Mouse (Mus musculus) liver, embryonic 11.5 days (tissue): ENCODE results near the gene Nup98. TPM values are rescaled to one million over a fixed set of nuclear protein-coding genes. Genes with fewer than 3 reads are reported as not detected.
A peak's percentile ranks its signal among the peaks of the same experiment; 100 is the strongest.

Experiments
- ATAC-seq: fragments of 200-750 bp; cut with Nextera tagmentation; replicated peaks from 2 replicates; pipeline ENCODE4 v1.8.0; 2017; ENCODE audit warnings: moderate number of reproducible peaks, mild to moderate bottlenecking, moderate TSS enrichment, moderate library complexity; ENCODE audit not compliant: low FRiP score
- DNase-seq: peaks from one replicate; pipeline ENCODE4 v3.0.0-alpha.2; 2017; ENCODE audit warnings: low spot score
- H3K27ac ChIP-seq: fragments of 300-500 bp; sonication (generic); 2 replicates; pipeline ENCODE4 v1.5.1; 2014; ENCODE audit warnings: mild to moderate bottlenecking, low read depth, low read length, control low read depth
- H3K27me3 ChIP-seq: fragments of 300-500 bp; sonication (generic); replicated peaks from 2 replicates; pipeline ENCODE4 v1.6.1; 2014; ENCODE audit warnings: low read length, mixed read lengths; ENCODE audit not compliant: control insufficient read depth, insufficient read depth
- H3K36me3 ChIP-seq: fragments of 300-500 bp; sonication (generic); 2 replicates; pipeline ENCODE4 v1.6.1; 2014; ENCODE audit warnings: mild to moderate bottlenecking, low read length, moderate library complexity, mixed read lengths; ENCODE audit not compliant: control insufficient read depth, insufficient read depth
- H3K4me1 ChIP-seq: fragments of 300-500 bp; sonication (generic); replicated peaks from 2 replicates; pipeline ENCODE4 v1.6.1; 2014; ENCODE audit warnings: low read length, mixed read lengths; ENCODE audit not compliant: control insufficient read depth, insufficient read depth
- H3K4me2 ChIP-seq: fragments of 300-500 bp; sonication (generic); 2 replicates; pipeline ENCODE4 v1.6.1; 2014; ENCODE audit warnings: mild to moderate bottlenecking, control low read depth, moderate library complexity
- H3K4me3 ChIP-seq: fragments of 300-500 bp; sonication (generic); 2 replicates; pipeline ENCODE4 v1.5.1; 2014; ENCODE audit warnings: low read depth, low read length, control low read depth
- H3K9ac ChIP-seq: fragments of 300-500 bp; sonication (generic); 2 replicates; pipeline ENCODE4 v1.6.1; 2014; ENCODE audit warnings: low read depth, low read length, control low read depth
- H3K9me3 ChIP-seq: fragments of 300-500 bp; sonication (generic); 2 replicates; pipeline ENCODE4 v1.6.1; 2016; ENCODE audit warnings: low read length, inconsistent platforms, mixed read lengths; ENCODE audit not compliant: control insufficient read depth
- WGBS: fragments of 180-500 bp; shearing (Covaris S2); extraction: QIAGEN DNeasy Blood & Tissue Kit; methylation state at CpG from one replicate; pipeline ENCODE4 v1.1.7; 2014; 5-methylcytosine and 5-hydroxymethylcytosine counted together
- polyA plus RNA-seq: library from polyadenylated mRNA; unstranded; fragments of >200 nt; fragmentation: Nextera tagmentation; extraction: Ambion mirVana; gene quantifications from 2 replicates; pipeline ENCODE4 v1.2.1, GENCODE M21; 2014

The Nup98 gene
- polyA plus RNA-seq, 1 experiment from 2014 or later, result 42.0 TPM

- Histone ChIP-seq H3K27ac (no peak within 1 kb of the TSS), H3K4me3 (no peak within 1 kb of the TSS), H3K4me2 (no peak within 1 kb of the TSS), H3K9me3 (no peaks in the 10 kb centered on the region), H3K9ac (no peak within 1 kb of the TSS), H3K36me3 (peaks cover 33% of the 10 kb centered on the region), H3K27me3 (no peaks in the 10 kb centered on the region), H3K4me1 (no peaks in the 10 kb centered on the region)
- no peak for DNase-seq
- WGBS, result 83% methylated on average over 5 of the region's 5 CpGs
- no peak for ATAC-seq
These were observed 127.2 kb downstream of the Nup98 start, which contains the start of gene Trpc2 for GRCm38 (mm10) chr7:102082816-102083215. Trpc2 (plus strand) TSS chr7:102083116.

GRCm38 (mm10) chr7:102081784-102082183, 128.2 kb downstream of the Nup98 start:
- H3K9me3 ChIP-seq, result no peaks in the 10 kb centered on the region
- DNase-seq (no peak), ATAC-seq (no peak)
- H3K4me1 ChIP-seq, result no peaks in the 10 kb centered on the region
- no peaks in the 10 kb centered on the region for H3K27me3 ChIP-seq
- H3K9ac ChIP-seq, result no peak overlapping the region
- 92% methylated on average over 5 of the region's 5 CpGs for WGBS
- no peak overlapping the region for H3K4me3 ChIP-seq
- H3K4me2 ChIP-seq, result no peak overlapping the region
- H3K27ac ChIP-seq, result no peak overlapping the region
- peaks cover 37% of the 10 kb centered on the region for H3K36me3 ChIP-seq

- Histone ChIP-seq H3K4me2 (no peak overlapping the region), H3K27me3 (no peaks in the 10 kb centered on the region), H3K36me3 (peaks cover 44% of the 10 kb centered on the region), H3K27ac (no peak overlapping the region), H3K9ac (no peak overlapping the region), H3K4me3 (no peak overlapping the region), H3K4me1 (no peaks in the 10 kb centered on the region), H3K9me3 (no peaks in the 10 kb centered on the region)
- WGBS, result 92% methylated on average over 8 of the region's 8 CpGs
- no peak for DNase-seq
- ATAC-seq, result no peak
These were observed 129.7 kb downstream of the Nup98 start for GRCm38 (mm10) chr7:102080311-102080710.

GRCm38 (mm10) chr7:102078517-102078916, 131.5 kb downstream of the Nup98 start:
- H3K9ac ChIP-seq, result no peak overlapping the region
- H3K9me3 ChIP-seq, result no peaks in the 10 kb centered on the region
- DNase-seq, result no peak
- WGBS, result 81% methylated on average over 7 of the region's 7 CpGs
- H3K27me3 ChIP-seq, result no peaks in the 10 kb centered on the region
- ATAC-seq, result no peak
- no peak overlapping the region for H3K27ac ChIP-seq
- H3K36me3 ChIP-seq, result peaks cover 43% of the 10 kb centered on the region
- no peaks in the 10 kb centered on the region for H3K4me1 ChIP-seq
- H3K4me3 ChIP-seq, result no peak overlapping the region
- H3K4me2 ChIP-seq, result no peak overlapping the region

- 75% methylated on average over 7 of the region's 7 CpGs for WGBS
- peak; percentile 29 for ATAC-seq
- Histone ChIP-seq H3K27me3 (no peaks in the 10 kb centered on the region), H3K27ac (no peak overlapping the region), H3K9ac (no peak overlapping the region), H3K36me3 (peaks cover 45% of the 10 kb centered on the region), H3K4me3 (no peak overlapping the region), H3K9me3 (no peaks in the 10 kb centered on the region), H3K4me2 (no peak overlapping the region), H3K4me1 (no peaks in the 10 kb centered on the region)
- DNase-seq, result peak; percentile 31
These were observed 133.2 kb downstream of the Nup98 start for GRCm38 (mm10) chr7:102076714-102077296.

Other genes starting within 250 kb of the Nup98 start
- gene Il18bp, start 191.5 kb downstream of the Nup98 start, polyA plus RNA-seq, result 2.4 and 3.9 TPM in 2 replicates
- 16.4 and 16.7 TPM in 2 replicates for gene Rnf121, start 144.7 kb downstream of the Nup98 start, polyA plus RNA-seq
- gene Xndc1, start 144.7 kb downstream of the Nup98 start, polyA plus RNA-seq, result 19.5 and 24.6 TPM in 2 replicates
- 0.71 and 0.81 TPM in 2 replicates for gene Xntrpc, start 144.5 kb downstream of the Nup98 start, polyA plus RNA-seq
- not detected in 2 replicates for gene Trpc2, start 127.1 kb downstream of the Nup98 start, polyA plus RNA-seq
- gene Art1, start 108.4 kb downstream of the Nup98 start, polyA plus RNA-seq, result 0.38 and 1.1 TPM in 2 replicates
- 0.58 and 0.78 TPM in 2 replicates for gene Art5, start 100.7 kb downstream of the Nup98 start, polyA plus RNA-seq
- not detected in 2 replicates for gene Chrna10, start 93.3 kb downstream of the Nup98 start, polyA plus RNA-seq
- 40.0 and 45.5 TPM in 2 replicates for gene Pgap2, start within 50 bp of the Nup98 start, polyA plus RNA-seq
- gene Rhog, start 45.9 kb upstream of the Nup98 start, polyA plus RNA-seq, result 76.8 and 81.1 TPM in 2 replicates
- gene Stim1, start 57.6 kb upstream of the Nup98 start, polyA plus RNA-seq, result 22.0 and 23.3 TPM in 2 replicates
- gene Rrm1, start 231.5 kb upstream of the Nup98 start, polyA plus RNA-seq, result 284 and 324 TPM in 2 replicates